Mouse (Mus musculus) lung, postnatal 0 days (tissue): ENCODE data around the gene Mrps25. TPM values are rescaled to one million over a fixed set of nuclear protein-coding genes. Genes with fewer than 3 reads are reported as not detected.
A peak's percentile ranks its signal among the peaks of the same experiment; 100 is the strongest.

Experiments
- ATAC-seq: fragments of 200-750 bp; cut with Nextera tagmentation; 2 replicates; pipeline ENCODE4 v1.8.0; 2017; ENCODE audit warnings: moderate library complexity
- DNase-seq: peaks from one replicate; pipeline ENCODE4 v3.0.0-alpha.2; 2016; ENCODE audit warnings: low spot score
- H3K27ac ChIP-seq: fragments of 300-500 bp; sonication (generic); 2 replicates; pipeline ENCODE4 v1.5.1; 2014; ENCODE audit warnings: antibody characterized with exemption, mild to moderate bottlenecking, low read length, mixed read lengths
- H3K27me3 ChIP-seq: fragments of 300-500 bp; sonication (generic); replicated peaks from 2 replicates; pipeline ENCODE4 v1.6.1; 2014; ENCODE audit warnings: low read length, mixed read lengths; ENCODE audit not compliant: insufficient read depth
- H3K36me3 ChIP-seq: fragments of 300-500 bp; sonication (generic); 2 replicates; pipeline ENCODE4 v1.6.1; 2014; ENCODE audit warnings: low read length, mixed read lengths; ENCODE audit not compliant: insufficient read depth
- H3K4me1 ChIP-seq: fragments of 300-500 bp; sonication (generic); 2 replicates; pipeline ENCODE4 v1.6.1; 2014; ENCODE audit warnings: antibody characterized with exemption, low read depth, low read length, mixed read lengths; ENCODE audit not compliant: insufficient read depth
- H3K4me2 ChIP-seq: fragments of 300-500 bp; sonication (generic); replicated peaks from 2 replicates; pipeline ENCODE4 v1.6.1; 2014; ENCODE audit warnings: low read depth, mild to moderate bottlenecking, low read length, moderate library complexity, mixed read lengths
- H3K4me3 ChIP-seq: fragments of 300-500 bp; sonication (generic); 2 replicates; pipeline ENCODE4 v1.5.1; 2014; ENCODE audit warnings: low read depth, low read length
- H3K9ac ChIP-seq: fragments of 300-500 bp; sonication (generic); replicated peaks from 2 replicates; pipeline ENCODE4 v1.6.1; 2014; ENCODE audit warnings: low read depth, mild to moderate bottlenecking
- H3K9me3 ChIP-seq: fragments of 300-500 bp; sonication (generic); 2 replicates; pipeline ENCODE4 v1.6.1; 2016; ENCODE audit warnings: low read length, mixed read lengths
- CTCF ChIP-seq: IDR thresholded peaks from 2 replicates; pipeline ENCODE4 v1.5.1; 2016; ENCODE audit warnings: antibody characterized with exemption, mild to moderate bottlenecking
- EP300 ChIP-seq: IDR thresholded peaks from 2 replicates; pipeline ENCODE4 v1.6.1; 2016; ENCODE audit warnings: antibody characterized with exemption, mild to moderate bottlenecking, control low read depth
- WGBS: fragments of 180-500 bp; shearing (Covaris S2); extraction: QIAGEN DNeasy Blood & Tissue Kit; methylation state at CpG from one replicate; pipeline ENCODE4 v1.1.7; 2014; 5-methylcytosine and 5-hydroxymethylcytosine counted together
- polyA plus RNA-seq: library from polyadenylated mRNA; unstranded; fragments of >200 nt; fragmentation: Nextera tagmentation; extraction: Ambion mirVana; gene quantifications from 2 replicates; pipeline ENCODE4 v1.2.1, GENCODE M21; 2015

The Mrps25 gene
- polyA plus RNA-seq, 1 experiment from 2014 or later: 26.5 TPM

GRCm38 (mm10) chr6:92221604-92222003, 37.8 kb upstream of the Mrps25 start:
- DNase-seq (no peak), ATAC-seq (no peak)
- Histone ChIP-seq H3K9ac (no peak overlapping the region), H3K4me3 (no peak overlapping the region), H3K4me2 (no peak overlapping the region), H3K36me3 (no peaks in the 10 kb centered on the region), H3K9me3 (no peaks in the 10 kb centered on the region), H3K27ac (no peak overlapping the region), H3K27me3 (no peaks in the 10 kb centered on the region), H3K4me1 (no peaks in the 10 kb centered on the region)
- WGBS: 61% methylated on average over 6 of the region's 6 CpGs
- TF ChIP-seq EP300 (no peak), CTCF (no peak)

- no peak for ATAC-seq
- peak; percentile 30 for DNase-seq
- WGBS: 43% methylated on average over 3 of the region's 3 CpGs
- no peak overlapping the region for H3K4me2 ChIP-seq
- no peaks in the 10 kb centered on the region for H3K27me3 ChIP-seq
- H3K36me3 ChIP-seq: no peaks in the 10 kb centered on the region
- H3K4me3 ChIP-seq: no peak overlapping the region
- no peak overlapping the region for H3K27ac ChIP-seq
- no peaks in the 10 kb centered on the region for H3K9me3 ChIP-seq
- TF ChIP-seq CTCF: peak; percentile 72
- no peak for TF ChIP-seq EP300
- H3K4me1 ChIP-seq: no peaks in the 10 kb centered on the region
- H3K9ac ChIP-seq: no peak overlapping the region
Observed at GRCm38 (mm10) chr6:92219445-92219844, 35.6 kb upstream of the Mrps25 start.

DNA sequence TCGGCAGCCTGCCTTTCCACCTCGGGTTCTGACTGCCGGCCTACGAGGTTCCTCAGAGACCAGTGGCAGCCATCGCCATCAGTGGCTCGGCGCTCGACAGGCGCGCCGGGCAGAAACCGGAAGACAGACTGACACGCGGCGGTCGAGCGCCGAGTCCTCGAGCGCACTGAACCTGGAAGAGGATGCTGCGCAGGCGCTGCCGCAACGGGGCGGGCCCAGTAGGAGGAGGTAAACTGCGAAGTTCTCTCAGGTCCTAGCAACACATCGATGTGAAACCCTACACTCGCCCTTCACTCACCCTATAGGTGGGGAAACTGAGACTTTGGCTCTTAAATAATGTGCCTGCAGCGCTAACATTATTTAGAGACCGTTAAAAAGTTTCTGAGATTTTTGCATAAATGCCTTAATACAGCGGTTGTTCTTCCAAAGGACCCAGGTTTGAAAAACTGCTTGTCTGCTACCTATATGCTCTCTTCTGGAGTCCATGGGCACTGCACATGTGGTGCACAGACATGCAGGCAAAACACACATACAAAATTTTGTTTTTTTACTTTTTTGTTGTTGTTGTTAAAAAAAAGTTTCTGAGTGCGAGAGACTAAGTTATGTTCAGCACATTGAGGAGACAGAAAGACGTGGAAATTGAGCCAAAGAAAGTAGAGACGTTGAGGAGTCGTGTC, 31.1 kb upstream of the Mrps25 start, which contains the start of gene Rbsn:
Rbsn (minus strand) TSS at position 153 of the 677 bp plus-strand sequence.
- peak within 1 kb of the TSS; percentile 75 for H3K9ac ChIP-seq
- H3K4me2 ChIP-seq: peak within 1 kb of the TSS; percentile 89
- peak within 1 kb of the TSS; percentile 67 for H3K27ac ChIP-seq
- ATAC-seq (peak; percentile 98), DNase-seq (peak; percentile 97)
- no peaks in the 10 kb centered on the region for H3K36me3 ChIP-seq
- H3K4me3 ChIP-seq: peak within 1 kb of the TSS; percentile 84
- 12% methylated on average over 34 of the region's 35 CpGs for WGBS
- no peaks in the 10 kb centered on the region for H3K9me3 ChIP-seq
- no peaks in the 10 kb centered on the region for H3K27me3 ChIP-seq
- peaks cover 7% of the 10 kb centered on the region; the same call in 1 of the 2 replicates for H3K4me1 ChIP-seq
- TF ChIP-seq CTCF: peak; percentile 30; the same call in 1 of the 2 replicates
- no peak for TF ChIP-seq EP300

DNA sequence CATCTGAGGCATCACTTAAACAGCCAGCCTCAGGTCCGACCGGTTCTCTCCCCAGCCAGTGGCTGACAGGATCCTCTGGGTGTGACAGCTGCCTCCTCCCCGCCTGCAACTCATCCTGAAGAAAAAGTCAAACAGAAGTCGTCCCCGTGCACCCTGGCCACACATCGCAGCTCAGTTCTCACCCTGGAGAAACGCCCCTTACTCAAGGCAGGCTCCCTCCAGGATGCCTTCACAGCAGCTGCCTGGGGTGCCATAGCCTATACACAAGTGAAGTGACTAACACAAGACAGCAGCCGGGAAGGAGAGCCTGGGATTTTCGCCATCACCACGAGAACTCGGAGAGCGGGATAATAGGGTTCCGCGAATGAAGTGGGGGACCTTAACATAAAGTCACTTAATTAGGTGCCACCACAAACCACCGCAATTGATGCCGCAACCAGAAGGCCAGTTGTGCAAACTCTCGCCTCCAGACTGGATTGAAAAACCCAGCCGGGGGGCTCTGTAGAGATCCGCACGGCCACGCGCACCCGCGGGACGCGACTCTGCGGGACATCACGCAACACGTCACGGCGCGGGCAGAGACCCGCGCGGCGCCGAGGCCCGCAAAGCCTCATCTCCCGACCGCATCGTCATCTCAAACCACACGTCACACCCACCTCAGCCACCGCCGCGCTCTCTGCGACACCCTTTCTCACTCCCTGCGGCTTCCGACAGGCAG, 30.4 kb upstream of the Mrps25 start:
- Histone ChIP-seq H3K27ac (peak overlapping the region; percentile 67), H3K9me3 (no peaks in the 10 kb centered on the region), H3K36me3 (no peaks in the 10 kb centered on the region), H3K27me3 (no peaks in the 10 kb centered on the region), H3K4me1 (peaks cover 7% of the 10 kb centered on the region; the same call in 1 of the 2 replicates), H3K4me3 (peak overlapping the region; percentile 84), H3K9ac (peak overlapping the region; percentile 75), H3K4me2 (peak overlapping the region; percentile 89)
- peak; percentile 22 for DNase-seq
- WGBS: 3% methylated on average over 45 of the region's 48 CpGs
- TF ChIP-seq CTCF: no peak
- TF ChIP-seq EP300: no peak
- peak; percentile 60 for ATAC-seq

DNA sequence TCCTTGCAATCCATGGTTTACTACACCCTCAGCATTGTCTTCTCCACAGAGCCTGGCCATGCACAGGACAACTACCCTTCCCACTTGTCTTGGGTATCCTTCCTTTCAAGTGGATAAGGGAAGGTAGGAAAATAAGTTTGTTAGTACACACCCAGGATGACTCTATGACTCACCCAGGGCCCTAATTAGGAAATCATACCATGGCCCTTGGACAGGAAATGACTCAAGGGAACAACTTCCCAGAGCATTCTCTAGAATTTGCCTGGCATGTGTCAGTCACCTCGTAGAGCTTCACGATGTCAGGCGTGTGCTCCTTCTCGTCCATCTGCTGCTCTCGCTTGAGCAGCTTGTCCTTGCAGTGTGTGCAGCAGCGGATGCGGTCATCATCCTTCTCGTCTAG, 15.6 kb upstream of the Mrps25 start:
- H3K27ac ChIP-seq: no peak overlapping the region
- ATAC-seq (peak; percentile 37; the same call in 1 of the 2 replicates), DNase-seq (peak; percentile 24)
- WGBS: 86% methylated on average over 8 of the region's 8 CpGs
- H3K36me3 ChIP-seq: peaks cover 46% of the 10 kb centered on the region
- 0 out of 2 replicates have a peak, but pooled peaks have one; percentile 14 for TF ChIP-seq EP300
- no peak for TF ChIP-seq CTCF
- no peak overlapping the region for H3K4me2 ChIP-seq
- H3K4me3 ChIP-seq: no peak overlapping the region
- H3K9me3 ChIP-seq: no peaks in the 10 kb centered on the region
- no peaks in the 10 kb centered on the region for H3K4me1 ChIP-seq
- H3K27me3 ChIP-seq: no peaks in the 10 kb centered on the region
- H3K9ac ChIP-seq: no peak overlapping the region

- peak overlapping the region; percentile 96 for H3K4me2 ChIP-seq
- H3K9ac ChIP-seq: peak overlapping the region; percentile 53; the same call in 1 of the 2 replicates
- H3K4me3 ChIP-seq: peak overlapping the region; percentile 68
- no peak for DNase-seq
- peak; percentile 57 for ATAC-seq
- no peaks in the 10 kb centered on the region for H3K27me3 ChIP-seq
- WGBS: 6% methylated on average over 10 of the region's 10 CpGs
- peaks cover 8% of the 10 kb centered on the region for H3K4me1 ChIP-seq
- H3K36me3 ChIP-seq: peaks cover 14% of the 10 kb centered on the region; the same call in 1 of the 2 replicates
- H3K9me3 ChIP-seq: no peaks in the 10 kb centered on the region; the same call in 1 of the 2 replicates
- no peak for TF ChIP-seq EP300
- TF ChIP-seq CTCF: peak; percentile 45
- no peak overlapping the region for H3K27ac ChIP-seq
Observed at GRCm38 (mm10) chr6:92184178-92184577, 345 bp upstream of the Mrps25 start.
